Mouse (Mus musculus): ENCODE results near the gene St5. TPM values are rescaled to one million over a fixed set of nuclear protein-coding genes. Genes with fewer than 3 reads are reported as not detected.

The St5 gene
- total RNA-seq (2021): 10 to 100 TPM; 14.6 to 17.7 TPM
- long read RNA-seq, experiment 1, full-length matches to known transcripts: 6 of 13 reads
- long read RNA-seq, experiment 1, partial matches to known transcripts: 1 of 13 reads
- long read RNA-seq, experiment 1, other reads (novel, unspliced or antisense): 6 of 13 reads
- long read RNA-seq, experiment 2, full-length matches to known transcripts: 6 of 18 reads
- long read RNA-seq, experiment 2, partial matches to known transcripts: 5 of 18 reads
- long read RNA-seq, experiment 2, other reads (novel, unspliced or antisense): 7 of 18 reads

DNA sequence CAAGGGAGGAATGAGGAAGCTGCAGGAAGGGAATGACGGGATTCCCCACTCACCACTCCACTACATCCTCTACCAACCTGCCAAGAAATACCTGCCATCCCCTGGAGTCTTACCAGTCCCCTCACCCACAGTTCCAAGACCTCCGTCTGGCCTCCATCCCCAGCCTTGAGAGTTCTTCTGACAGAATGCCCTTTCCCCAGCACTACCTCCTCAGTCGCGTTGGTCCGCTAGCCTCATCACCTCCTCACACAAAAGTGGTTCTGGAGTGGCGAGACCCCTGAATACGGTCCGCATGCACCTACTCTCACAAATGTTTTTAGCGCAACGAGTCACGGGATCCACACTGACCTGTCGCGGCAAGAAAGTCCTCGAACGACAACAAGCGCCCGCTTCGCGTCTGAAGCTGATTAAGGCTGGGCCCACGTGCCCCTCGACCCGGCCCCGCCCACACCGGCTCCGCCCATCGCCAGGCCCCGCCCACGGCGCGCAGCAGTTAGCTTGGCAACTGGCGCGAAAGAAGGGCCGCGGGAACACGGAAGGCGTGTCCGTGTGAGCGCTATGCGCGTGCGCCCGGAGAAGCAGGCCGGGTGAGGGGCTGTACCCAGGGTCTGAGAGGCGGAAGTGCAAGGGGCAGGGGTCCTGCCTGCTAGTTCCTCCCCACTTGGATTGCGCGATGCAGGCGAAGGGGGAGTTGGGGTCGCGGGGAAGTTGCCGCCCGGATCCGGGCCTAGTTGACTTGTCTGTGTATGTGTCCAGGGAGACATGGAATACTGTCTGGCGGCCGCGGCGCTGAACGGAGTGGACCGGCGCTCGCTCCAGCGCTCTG, at the start of gene St5, which contains the start of gene Akip1:
TSS of gene St5 (minus strand) at position 416 of the 826 bp plus-strand sequence.
TSS of gene Akip1 (plus strand) at position 501 of the 826 bp plus-strand sequence.
- intact Hi-C loops (cut with DNase I; ENCODE audit: low total_unique reads): no loop called here
- peak; percentile 97 for DNase-seq

DNA sequence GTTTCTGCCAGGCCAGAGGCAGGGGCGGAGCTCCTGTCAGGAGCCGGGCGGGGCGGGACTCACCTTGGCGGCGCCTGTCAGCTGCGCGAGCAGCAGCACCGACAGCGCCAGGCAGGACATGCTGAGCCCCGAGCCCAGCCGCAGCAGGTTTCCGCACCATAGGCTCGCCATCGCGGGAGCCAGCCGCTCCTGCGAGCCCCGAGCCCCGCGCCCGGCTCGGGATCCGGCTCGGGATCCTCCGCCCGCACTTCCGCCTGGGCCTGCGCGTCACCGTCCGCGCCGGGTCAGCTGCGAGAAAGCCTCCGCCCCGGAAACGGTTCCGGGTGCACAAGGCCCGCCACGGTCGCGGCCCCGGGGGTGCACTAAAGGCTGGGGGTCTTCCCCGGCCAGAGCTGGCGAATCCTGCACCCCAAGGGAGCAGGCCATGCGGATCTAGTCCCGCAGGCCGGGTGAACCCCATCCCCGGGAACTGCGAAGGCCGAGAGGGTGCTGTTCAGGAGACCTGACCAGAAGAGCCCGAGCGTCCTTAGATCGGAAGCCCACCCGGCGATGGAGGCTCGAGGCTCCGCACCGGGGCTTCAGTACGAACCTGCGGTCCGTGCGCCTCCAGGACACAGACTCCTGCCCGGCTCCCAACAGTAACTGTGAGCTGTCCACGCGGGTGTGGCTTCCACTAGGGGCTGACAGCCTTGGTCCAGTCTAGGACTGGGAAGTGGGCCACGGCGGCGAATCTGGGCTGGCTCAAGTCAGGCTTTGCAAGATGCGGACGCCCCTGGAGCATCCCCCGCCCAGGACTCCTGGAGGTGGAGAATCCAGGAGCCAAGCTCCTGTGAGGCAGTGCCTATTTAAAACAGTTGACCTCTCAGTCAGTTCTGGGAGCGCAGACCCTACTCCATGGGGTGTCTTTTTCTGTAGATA, 48.9 kb upstream of the St5 start, which contains the start of gene Tmem9b:
TSS of gene Tmem9b (minus strand) at position 868 of the 918 bp plus-strand sequence.
- intact Hi-C loops (cut with DNase I; ENCODE audit: low total_unique reads): no loop called here

DNA sequence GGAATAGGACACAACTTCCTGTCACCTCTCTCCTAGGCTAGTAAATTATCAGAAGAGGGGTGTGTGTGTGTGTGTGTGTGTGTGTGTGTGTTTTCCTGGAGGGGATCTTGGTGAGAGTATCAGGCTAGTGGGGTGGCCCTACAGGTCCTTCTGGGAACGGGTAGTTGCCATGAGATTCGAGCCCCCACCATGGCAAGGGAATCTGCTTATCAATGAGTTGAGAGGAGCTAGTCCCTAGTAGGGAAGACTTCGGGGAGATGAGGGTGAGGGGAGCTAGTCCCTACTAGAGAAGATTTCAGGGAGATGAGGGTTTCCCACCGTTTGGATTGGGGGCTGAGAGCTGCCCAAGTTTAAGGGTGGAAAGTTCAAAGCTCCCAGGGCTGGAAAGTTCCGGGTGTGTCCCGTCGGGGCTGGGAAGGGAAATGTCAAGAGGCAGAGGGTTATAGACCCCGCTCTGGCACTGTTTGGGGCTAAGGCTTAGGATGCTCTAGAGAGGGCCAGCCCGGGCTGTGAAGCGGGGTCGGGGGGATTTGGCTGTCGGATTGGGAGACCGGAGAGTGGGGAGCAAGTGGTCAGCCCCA, 48.1 kb upstream of the St5 start:
- intact Hi-C loops (cut with DNase I; ENCODE audit: low total_unique reads): no loop called here
- DNase-seq: no peak

More for the DNA sequence above, 48.9 kb upstream of the St5 start, which contains the start of gene Tmem9b:
- peak; percentile 84 for DNase-seq

DNA sequence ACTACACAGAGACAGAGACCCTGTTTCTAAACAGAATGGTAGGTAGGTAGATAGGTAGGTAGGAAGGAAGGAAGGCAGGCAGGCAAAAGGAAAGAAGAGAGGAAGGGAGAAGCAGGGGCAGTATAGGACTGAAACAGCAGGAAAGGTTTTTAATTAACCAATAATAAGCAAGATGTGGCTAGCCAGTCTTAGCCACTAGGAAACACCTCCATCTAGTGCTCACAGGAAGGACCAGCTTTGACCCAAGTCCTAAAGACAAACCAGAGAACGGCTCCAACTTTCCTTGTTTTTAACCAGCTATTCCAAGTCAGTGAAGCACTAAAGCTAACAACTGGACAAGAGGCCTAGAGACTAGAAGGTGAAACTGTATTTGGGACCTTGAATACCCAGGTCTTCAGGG, 44.3 kb upstream of the St5 start:
- intact Hi-C loops (cut with DNase I; ENCODE audit: low total_unique reads): no loop called here

DNA sequence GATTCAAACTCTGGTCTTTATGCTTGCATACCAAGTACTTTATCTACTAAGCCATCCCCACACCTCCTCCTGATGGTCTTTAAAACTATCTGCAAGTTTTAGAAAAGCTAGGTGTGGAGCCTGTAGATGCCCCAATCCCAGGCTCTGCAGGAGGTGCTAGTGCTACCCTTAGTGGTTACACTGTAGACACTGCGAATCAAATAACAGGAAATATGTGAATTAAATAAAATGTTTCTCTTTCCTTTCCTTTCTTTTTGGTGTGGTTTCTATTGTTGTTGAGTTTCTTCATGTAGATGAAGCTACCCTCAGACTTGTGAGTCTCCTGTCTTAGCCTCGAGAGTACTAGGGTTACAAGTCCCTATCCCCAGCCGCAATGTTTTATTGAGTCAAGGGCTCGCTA, 38.3 kb upstream of the St5 start:
- DNase-seq: no peak
- intact Hi-C loops (cut with DNase I; ENCODE audit: low total_unique reads): no loop called here

More for the DNA sequence above, 44.3 kb upstream of the St5 start:
- no peak for DNase-seq

DNA sequence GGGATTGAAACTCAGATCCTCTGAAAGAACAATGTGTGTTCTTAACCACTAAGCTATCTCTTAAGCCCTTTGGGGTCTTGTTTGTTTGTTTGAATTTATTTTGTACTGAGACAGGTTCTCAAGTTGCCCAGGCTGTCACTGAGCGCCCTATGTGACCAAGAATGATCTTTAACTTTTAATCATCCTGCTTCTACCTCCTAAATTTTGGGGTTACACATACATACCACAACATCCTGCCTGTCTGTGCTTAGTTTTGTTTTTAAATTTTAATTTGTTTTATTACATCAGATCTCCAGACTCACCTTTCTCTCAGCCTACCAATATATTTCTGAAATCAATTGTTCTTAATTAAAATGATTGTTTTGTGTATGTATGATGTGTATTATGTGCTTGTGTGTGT, 37.7 kb upstream of the St5 start:
- no peak for DNase-seq
- intact Hi-C loops (cut with DNase I; ENCODE audit: low total_unique reads): no loop called here

DNA sequence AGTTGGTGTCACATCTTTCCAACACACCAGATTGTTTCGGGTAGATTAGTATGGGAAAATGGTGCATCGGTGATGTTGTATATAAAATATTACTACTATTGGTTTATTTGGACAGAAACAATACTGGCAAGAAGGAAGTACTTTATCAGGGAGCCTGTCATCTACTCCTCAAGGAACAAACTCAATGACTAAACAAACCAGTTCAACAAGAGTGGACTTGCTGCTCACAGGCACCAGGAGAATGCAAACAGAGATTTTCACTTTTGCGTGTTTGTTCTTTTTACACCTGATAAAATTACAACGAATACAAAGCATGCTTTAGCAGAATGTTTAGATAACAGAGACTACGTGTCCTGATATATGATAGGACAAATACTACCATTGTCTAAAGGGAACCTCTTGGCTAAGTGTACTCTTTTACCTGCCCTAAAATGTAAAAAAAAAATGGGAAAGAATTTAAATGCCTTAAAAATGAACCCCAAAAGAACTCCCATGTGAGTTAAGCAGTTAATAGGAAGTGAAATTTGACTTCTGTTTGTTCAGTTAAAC, 36.5 kb upstream of the St5 start:
- intact Hi-C loops (cut with DNase I; ENCODE audit: low total_unique reads): no loop called here
- no peak for DNase-seq

DNA sequence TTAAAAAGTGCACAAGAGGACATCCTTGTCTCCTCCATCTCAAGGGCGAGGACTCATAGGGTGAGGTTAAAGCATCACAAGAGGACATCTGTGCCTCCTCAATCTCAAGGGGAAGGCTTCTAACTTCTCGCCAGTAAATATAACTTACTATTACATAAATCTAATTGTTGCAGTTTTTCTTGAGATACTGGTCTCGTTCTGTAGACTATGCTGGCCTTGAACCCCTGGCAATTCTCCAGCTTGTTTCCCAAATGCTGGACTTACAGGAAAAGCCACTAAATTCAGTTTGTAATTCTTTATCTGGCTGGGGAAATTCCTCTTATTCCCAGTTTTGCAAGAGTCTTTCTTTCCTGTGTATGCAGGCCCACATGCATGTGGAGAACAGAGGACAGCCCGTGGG, 31.4 kb upstream of the St5 start:
- DNase-seq: no peak
- intact Hi-C loops (cut with DNase I; ENCODE audit: low total_unique reads): no loop called here

DNA sequence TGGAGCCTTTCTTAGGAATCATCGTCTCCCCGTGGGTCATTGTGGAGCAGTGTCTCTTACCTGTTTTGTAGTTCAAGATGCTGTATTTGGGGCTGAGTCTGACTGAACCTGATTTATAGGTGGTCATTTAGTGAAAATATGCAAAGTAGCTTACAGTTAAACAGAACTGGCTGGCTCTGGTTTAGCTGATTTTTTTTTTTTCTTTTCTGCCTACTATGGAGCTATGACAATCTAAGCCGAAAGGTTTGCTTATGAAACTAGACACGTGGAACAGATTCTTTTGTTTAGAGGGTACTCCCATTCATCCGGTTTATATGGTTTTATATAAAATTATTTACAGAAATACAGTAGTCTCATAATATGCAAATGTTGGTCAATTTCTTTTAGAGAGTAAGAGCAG, 28.2 kb upstream of the St5 start, which contains the start of gene Ascl3:
TSS of gene Ascl3 (minus strand) at position 101 of the 400 bp plus-strand sequence.
- intact Hi-C loops (cut with DNase I; ENCODE audit: low total_unique reads): no loop called here
- DNase-seq: no peak

DNA sequence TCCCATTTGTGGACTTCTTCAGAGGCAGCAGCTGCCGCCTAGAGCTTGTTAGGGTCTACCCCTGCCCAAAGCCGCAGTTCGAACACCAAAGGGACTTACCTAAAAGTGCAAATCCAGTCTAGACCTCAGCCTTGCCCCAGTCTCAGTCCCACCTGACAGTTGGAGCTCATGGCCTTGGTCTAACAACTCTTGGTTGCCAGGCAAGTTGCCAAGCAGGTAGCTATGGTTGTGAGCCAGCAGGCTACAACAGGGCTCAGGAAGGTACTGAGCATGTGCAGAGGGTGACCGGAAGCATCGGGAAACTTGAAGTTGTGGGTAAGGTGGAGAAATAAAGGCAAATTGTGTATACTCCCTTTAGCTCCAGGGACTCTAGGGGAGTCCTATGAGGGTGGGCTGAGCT, 20.3 kb upstream of the St5 start, which contains the start of gene BC051019:
TSS of gene BC051019 (minus strand) at position 154 of the 400 bp plus-strand sequence.
- no peak for DNase-seq
- intact Hi-C loops (cut with DNase I; ENCODE audit: low total_unique reads): no loop called here

DNA sequence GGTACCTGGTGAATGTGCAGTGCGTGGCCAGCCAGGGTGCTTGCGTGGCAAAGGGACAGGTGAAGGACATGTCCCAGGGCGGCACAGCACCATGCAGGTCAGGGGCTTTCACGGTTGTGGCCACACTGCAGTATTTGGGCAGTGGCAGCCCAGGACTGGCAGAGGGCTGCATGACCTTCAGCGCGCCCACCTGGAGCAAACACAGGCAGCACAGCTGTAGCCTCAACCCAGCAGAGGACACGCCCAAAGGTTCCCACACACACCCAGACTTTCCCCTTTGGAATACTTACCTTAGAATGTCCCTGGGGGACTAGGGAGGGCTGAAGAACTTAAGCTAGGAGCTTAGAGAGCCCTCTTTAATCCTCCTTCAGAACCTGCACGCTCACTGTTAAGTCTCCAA, 19.7 kb upstream of the St5 start:
- intact Hi-C loops (cut with DNase I; ENCODE audit: low total_unique reads): no loop called here
- DNase-seq: no peak

DNA sequence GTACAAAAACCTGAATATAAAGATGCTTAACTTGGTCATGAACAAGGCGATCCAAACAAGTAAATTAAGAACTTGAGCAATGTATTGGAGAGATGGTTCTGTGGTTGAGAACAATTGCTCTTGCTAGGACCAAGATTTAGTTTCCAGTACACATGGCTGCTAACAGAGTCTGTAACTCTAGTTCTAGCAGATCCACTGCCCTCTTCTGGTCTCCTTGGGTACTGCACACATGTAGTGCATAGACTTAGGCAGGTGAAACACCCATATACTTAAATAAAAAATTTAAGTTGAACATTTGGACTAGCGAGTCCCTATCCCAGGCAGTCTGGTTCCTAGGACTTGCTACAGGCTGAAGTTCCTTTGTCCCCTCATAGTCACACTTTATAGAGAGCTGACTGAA, 19.2 kb upstream of the St5 start:
- no peak for DNase-seq
- intact Hi-C loops (cut with DNase I; ENCODE audit: low total_unique reads): no loop called here

DNA sequence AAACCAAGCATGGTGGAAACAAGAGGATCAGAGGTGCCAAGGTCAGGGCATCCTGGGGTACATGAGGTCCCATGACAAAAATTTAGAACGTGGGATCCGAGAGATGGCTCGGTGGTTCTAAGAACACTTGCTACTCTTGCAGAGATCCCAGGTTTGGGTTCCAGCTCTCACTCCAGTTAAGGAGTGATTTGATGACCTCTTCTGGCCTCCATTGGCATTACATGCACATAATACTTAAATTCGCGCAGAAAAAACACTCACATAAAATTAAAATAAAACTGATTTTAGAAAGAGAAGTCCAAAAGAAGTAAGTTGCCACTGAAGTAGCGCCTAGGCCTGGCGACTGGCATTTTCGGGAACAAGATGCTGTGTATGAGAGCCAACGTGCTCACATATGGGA, 15.9 kb upstream of the St5 start:
- intact Hi-C loops (cut with DNase I; ENCODE audit: low total_unique reads): loop anchor here (5.0 kb wide), 1 partner anchor 192 kb away; no protein-coding TSS in a partner anchor
- DNase-seq: no peak

DNA sequence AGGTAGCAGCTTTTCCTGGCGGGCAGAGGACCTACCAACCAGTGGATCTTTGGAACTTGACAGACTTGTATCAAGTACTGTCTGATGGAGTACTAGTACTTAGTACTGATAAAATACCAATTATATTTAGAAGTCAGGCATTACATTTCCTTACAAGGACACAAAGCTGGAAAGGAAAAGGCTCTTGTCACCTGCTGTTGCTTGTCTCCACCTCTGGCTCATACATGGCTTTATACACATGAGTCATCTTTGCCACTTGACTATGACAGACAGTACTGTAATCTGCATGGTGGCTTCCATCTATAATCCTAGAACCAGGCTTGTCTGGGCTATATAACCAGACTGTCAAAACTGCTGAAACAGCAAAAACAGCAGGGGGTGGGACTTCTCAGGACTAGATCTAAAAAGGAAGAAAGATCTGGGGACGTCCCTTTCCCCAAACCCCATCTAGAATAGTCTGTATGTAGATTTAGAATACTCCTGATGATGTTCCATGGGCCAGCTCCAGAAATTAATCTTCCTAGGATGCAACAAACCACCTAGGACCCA, 10.1 kb upstream of the St5 start:
- DNase-seq: no peak
- intact Hi-C loops (cut with DNase I; ENCODE audit: low total_unique reads): loop anchor here (5.0 kb wide), 1 partner anchor 179 kb away; no protein-coding TSS in a partner anchor

DNA sequence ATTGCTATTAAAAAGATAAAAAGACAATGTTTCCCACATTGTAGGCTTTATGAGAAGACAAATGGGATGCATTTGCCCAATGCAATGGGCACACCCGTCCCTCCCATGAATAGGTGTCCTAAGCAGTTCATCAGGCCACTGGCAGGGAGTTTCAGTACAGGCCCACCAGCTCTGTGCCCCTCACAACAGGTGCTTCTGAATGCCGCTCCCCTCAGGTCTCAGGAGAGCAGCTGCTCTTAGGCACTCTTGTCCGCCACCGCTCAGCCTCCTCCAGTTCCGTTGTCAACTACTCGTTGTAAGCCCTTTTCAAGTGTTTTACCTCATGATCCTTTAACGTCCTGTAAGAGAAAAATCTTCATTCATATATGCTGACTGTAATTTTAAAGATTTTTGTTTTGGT, 8.8 kb upstream of the St5 start:
- intact Hi-C loops (cut with DNase I; ENCODE audit: low total_unique reads): loop anchor here (5.0 kb wide), 1 partner anchor 180 kb away; no protein-coding TSS in a partner anchor

DNA sequence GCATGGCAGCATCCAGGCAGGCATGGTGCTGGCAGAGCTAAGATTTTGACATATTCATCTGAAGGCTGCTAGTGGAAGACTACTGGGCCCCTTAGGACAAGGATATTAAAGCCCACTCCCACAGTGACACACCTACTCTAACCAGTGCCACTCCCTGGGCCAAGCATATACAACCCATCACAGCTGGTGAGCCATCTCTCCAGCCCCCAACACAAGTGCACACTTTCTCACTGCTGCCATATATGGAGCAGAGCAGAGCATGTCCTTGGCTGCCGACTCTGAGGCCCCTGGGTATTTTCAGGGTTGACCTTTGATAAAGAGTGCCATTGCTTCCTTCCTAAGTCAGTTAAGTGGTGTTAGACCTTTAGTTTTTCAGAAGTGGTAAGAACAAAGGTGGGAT, 6.7 kb upstream of the St5 start:
- DNase-seq: no peak
- intact Hi-C loops (cut with DNase I; ENCODE audit: low total_unique reads): loop anchor here (5.0 kb wide), 1 partner anchor 182 kb away; no protein-coding TSS in a partner anchor

More for the DNA sequence above, 8.8 kb upstream of the St5 start:
- no peak for DNase-seq

DNA sequence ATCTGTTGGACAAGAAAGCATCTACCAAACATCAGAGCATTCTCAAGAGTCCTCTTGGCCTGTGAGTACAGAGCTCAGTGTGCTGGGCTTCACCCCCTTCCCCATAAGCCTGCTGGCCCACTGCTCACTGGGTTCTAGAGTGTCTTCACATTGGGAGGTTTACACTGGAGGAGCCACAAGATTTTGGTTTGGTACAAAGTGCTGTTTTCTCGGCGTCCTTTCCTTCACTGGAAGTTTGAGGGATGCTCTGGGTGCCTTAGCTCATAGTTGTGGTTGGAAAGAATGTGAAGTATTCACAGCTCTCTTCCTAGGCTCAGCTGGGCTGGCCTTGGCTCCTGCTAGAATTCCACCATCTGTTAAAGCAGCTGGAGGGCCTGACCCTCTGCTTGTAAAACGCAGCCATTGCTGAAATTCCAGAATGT, 5.6 kb upstream of the St5 start:
- intact Hi-C loops (cut with DNase I; ENCODE audit: low total_unique reads): no loop called here
- peak; percentile 63 for DNase-seq

DNA sequence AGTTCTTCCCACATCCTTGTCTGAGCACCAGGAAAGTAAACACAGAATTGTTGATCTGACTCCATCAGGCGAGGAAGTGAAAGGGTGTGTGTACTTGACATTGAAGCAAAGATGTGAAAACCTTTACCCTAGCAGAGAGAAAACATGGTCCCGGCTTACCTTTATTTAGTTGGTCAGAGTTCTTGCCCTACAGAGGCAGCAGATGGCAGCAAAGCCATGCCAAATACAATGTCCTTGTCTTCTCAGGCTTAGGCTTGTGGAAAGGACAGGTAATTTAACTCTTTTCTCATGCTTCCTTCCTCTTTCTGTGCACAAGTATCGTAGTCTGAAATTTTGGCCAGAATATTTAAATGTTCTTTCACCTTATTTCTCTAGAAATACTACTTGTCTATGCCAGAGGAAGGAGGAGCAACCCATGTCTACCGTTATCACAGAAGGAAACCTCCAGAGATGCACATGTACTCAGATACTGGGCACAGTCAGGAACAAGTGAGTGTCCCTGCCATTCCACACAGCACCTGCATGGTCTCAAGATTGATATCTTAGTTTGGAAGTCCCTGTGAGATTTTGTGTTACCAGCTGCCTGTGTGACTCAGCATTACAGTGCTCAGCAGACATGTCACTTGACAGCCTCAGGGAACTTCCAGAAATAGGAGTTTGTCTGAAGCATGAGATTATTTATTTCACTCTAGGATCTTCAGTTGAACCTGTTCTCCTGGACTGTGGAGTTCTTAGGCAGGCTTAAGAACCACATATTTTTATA, 3.8 kb upstream of the St5 start:
- intact Hi-C loops (cut with DNase I; ENCODE audit: low total_unique reads): no loop called here

More for the DNA sequence above, 3.8 kb upstream of the St5 start:
- DNase-seq: no peak
